8 mouse cellular contexts compared by ENCODE assay signal in the genomic region with DNA sequence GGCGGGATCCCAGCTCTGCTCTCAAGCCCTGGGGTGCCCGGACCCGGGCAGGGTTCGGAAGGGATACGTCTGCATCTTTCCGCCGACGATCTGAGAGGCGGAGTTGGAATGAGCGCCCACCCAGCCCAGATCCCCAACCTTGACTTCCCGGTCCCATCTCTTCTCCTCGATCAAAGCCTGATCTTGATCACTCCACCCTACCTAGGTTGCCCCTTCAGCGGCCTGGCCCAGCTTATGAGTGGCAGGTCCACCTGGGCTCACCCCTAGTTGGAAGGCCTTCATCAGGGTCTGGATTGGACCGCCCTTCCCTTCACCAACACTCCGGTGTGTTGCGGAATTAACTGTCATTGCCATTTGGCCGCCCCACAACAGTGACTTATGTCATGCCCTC. TPM values are rescaled to one million over a fixed set of nuclear protein-coding genes. Genes with fewer than 3 reads are reported as not detected.
DNase-seq lines count a peak whose midpoint lies in the region; ATAC-seq and TF ChIP-seq lines count a peak whose summit lies in the region.

A gene (minus strand): TSS at position 258 of the 391 bp plus-strand sequence.

- intact Hi-C loops in heart, adult 2 months (cut with DNase I) = no loop called here

- peak within 1 kb of the TSS; percentile 63 for H3K4me2 ChIP-seq in CH12.LX (ENCODE audit: insufficient read depth, low read depth, poor library complexity, severe bottlenecking)
- peak within 1 kb of the TSS; percentile 94 for H3K4me2 ChIP-seq in intestine, postnatal 0 days (replicated peaks; ENCODE audit: low read depth)
- peak within 1 kb of the TSS; percentile 92 for H3K4me2 ChIP-seq in midbrain, embryonic 11.5 days

- no peak within 1 kb of the TSS for H3K27ac ChIP-seq in heart, adult 2 months
- no peak within 1 kb of the TSS for H3K27ac ChIP-seq in CH12.LX (ENCODE audit: insufficient read depth, low read depth)
- peak within 1 kb of the TSS; percentile 96 for H3K27ac ChIP-seq in cortical plate, adult 2 months (ENCODE audit: insufficient read depth, low read length)
- H3K27ac ChIP-seq in intestine, postnatal 0 days (ENCODE audit: low read depth, low read length) = peak within 1 kb of the TSS; percentile 41; the same call in 1 of the 2 replicates
- no peak within 1 kb of the TSS for H3K27ac ChIP-seq in midbrain, embryonic 11.5 days (ENCODE audit: low read depth, low read length)

- TF ChIP-seq EP300 in heart, adult 2 months (IDR thresholded peaks at IDR 0.05; ENCODE audit: insufficient read depth, low read depth, low read length) = no peak
- TF ChIP-seq EP300 in CH12.LX (IDR thresholded peaks at IDR 0.05; ENCODE audit: low read length) = no peak

- 9% methylated on average over 17 of the region's 17 CpGs for WGBS in heart, adult 2 months
- 10% methylated on average over 17 of the region's 17 CpGs for WGBS in intestine, postnatal 0 days
- WGBS in midbrain, embryonic 11.5 days = 2% methylated on average over 17 of the region's 17 CpGs

- ATAC-seq in intestine, postnatal 0 days = no peak
- ATAC-seq in midbrain, embryonic 11.5 days (ENCODE audit: low FRiP score) = peak; percentile 26; the same call in 1 of the 2 replicates

- H3K9me3 ChIP-seq in CH12.LX (replicated peaks; ENCODE audit: low read length) = no peaks in the 10 kb centered on the region
- no peaks in the 10 kb centered on the region for H3K9me3 ChIP-seq in intestine, postnatal 0 days (ENCODE audit: control insufficient read depth)
- H3K9me3 ChIP-seq in midbrain, embryonic 11.5 days (ENCODE audit: control insufficient read depth, low read length) = no peaks in the 10 kb centered on the region

- no peak for TF ChIP-seq POLR2A in heart, adult 2 months (IDR thresholded peaks at IDR 0.05; ENCODE audit: insufficient read depth, low read depth, low read length)
- TF ChIP-seq POLR2A in CH12.LX (IDR thresholded peaks at IDR 0.05; ENCODE audit: low read depth, low read length) = no peak
- peak; percentile 35; the same call in 1 of the 2 replicates for TF ChIP-seq POLR2A in cortical plate, adult 2 months (IDR thresholded peaks at IDR 0.05; ENCODE audit: extremely low read depth, insufficient read depth, low read length)

- TF ChIP-seq CTCF in heart, adult 2 months (IDR thresholded peaks at IDR 0.05) = no peak
- no peak for TF ChIP-seq CTCF in CH12.LX (conservative IDR thresholded peaks at IDR 0.05 in 1 of 2, IDR thresholded peaks at IDR 0.05 in 1 of 2; ENCODE audit: low read depth in 2 of 2, low read length in 2 of 2)
- TF ChIP-seq CTCF in cortical plate, adult 2 months (IDR thresholded peaks at IDR 0.05; ENCODE audit: extremely low read depth, insufficient read depth, low read length) = no peak
- TF ChIP-seq CTCF in intestine, postnatal 0 days (IDR thresholded peaks at IDR 0.05; ENCODE audit: low read depth) = no peak

- peak within 1 kb of the TSS; percentile 52 for H3K4me3 ChIP-seq in heart, adult 2 months
- H3K4me3 ChIP-seq in CH12.LX (replicated peaks in 1 of 3; ENCODE audit: low read depth in 2 of 3, low read length in 2 of 3, poor library complexity in 1 of 3) = peak within 1 kb of the TSS in 1 of 3 experiments; percentile 38
- peak within 1 kb of the TSS; percentile 85 for H3K4me3 ChIP-seq in cortical plate, adult 2 months (ENCODE audit: insufficient read depth, low read length)
- peak within 1 kb of the TSS; percentile 61 for H3K4me3 ChIP-seq in intestine, postnatal 0 days (ENCODE audit: low read depth, low read length)
- H3K4me3 ChIP-seq in midbrain, embryonic 11.5 days (ENCODE audit: low read depth, low read length) = peak within 1 kb of the TSS; percentile 68

- no peaks in the 10 kb centered on the region for H3K79me2 ChIP-seq in heart, adult 2 months (replicated peaks; ENCODE audit: control insufficient read depth, insufficient read depth, low read length)
- no peaks in the 10 kb centered on the region for H3K79me2 ChIP-seq in CH12.LX (replicated peaks; ENCODE audit: control insufficient read depth, extremely low read depth, insufficient read depth, poor library complexity, severe bottlenecking)

- no peak for TF ChIP-seq RAD21 in CH12.LX (IDR thresholded peaks at IDR 0.05; ENCODE audit: low read depth, low read length)

- H3K27me3 ChIP-seq in heart, adult 2 months (ENCODE audit: control insufficient read depth, insufficient read depth, low read length) = peaks cover 4% of the 10 kb centered on the region; the same call in 1 of the 2 replicates
- H3K27me3 ChIP-seq in CH12.LX (replicated peaks) = peaks cover 67% of the 10 kb centered on the region
- H3K27me3 ChIP-seq in intestine, postnatal 0 days (replicated peaks; ENCODE audit: control insufficient read depth, insufficient read depth, low read length) = peaks cover 10% of the 10 kb centered on the region
- H3K27me3 ChIP-seq in midbrain, embryonic 11.5 days (ENCODE audit: control insufficient read depth, insufficient read depth, low read length) = peaks cover 12% of the 10 kb centered on the region

- no peak for DNase-seq in heart, adult 2 months
- no peak for DNase-seq in heart, postnatal 4 days
- no peak for DNase-seq in CH12.LX (ENCODE audit: extremely low read depth)
- peak; percentile 95 for DNase-seq in midbrain, embryonic 11.5 days (ENCODE audit: low spot score, missing footprints)
- DNase-seq in yolk sac, embryonic 10.5 days (ENCODE audit: low spot score) = no peak
- no peak for DNase-seq in right cerebral cortex, postnatal 14 days

- peak within 1 kb of the TSS; percentile 50 for H3K9ac ChIP-seq in heart, adult 2 months (ENCODE audit: low read depth, low read length)
- H3K9ac ChIP-seq in CH12.LX (ENCODE audit: insufficient read depth, low read depth) = no peak within 1 kb of the TSS; the same call in 1 of the 2 replicates
- peak within 1 kb of the TSS; percentile 53 for H3K9ac ChIP-seq in intestine, postnatal 0 days (ENCODE audit: low read depth, low read length)
- H3K9ac ChIP-seq in midbrain, embryonic 11.5 days (ENCODE audit: low read length) = peak within 1 kb of the TSS; percentile 76

- in situ Hi-C loops in CH12.LX (cut with MboI; ENCODE audit: low pct_ligation_motif_present, low pct_unique_long_range_greater_than_20kb, low sequenced_read_pairs) = no loop called here

- H3K36me3 ChIP-seq in heart, adult 2 months (ENCODE audit: control insufficient read depth, insufficient read depth, low read length) = no peaks in the 10 kb centered on the region
- H3K36me3 ChIP-seq in CH12.LX (replicated peaks in 1 of 2; ENCODE audit: control insufficient read depth in 1 of 2, insufficient read depth in 1 of 2, low read length in 1 of 2) = no peaks in the 10 kb centered on the region
- H3K36me3 ChIP-seq in intestine, postnatal 0 days (ENCODE audit: control insufficient read depth, insufficient read depth) = no peaks in the 10 kb centered on the region
- no peaks in the 10 kb centered on the region for H3K36me3 ChIP-seq in midbrain, embryonic 11.5 days (ENCODE audit: control insufficient read depth, insufficient read depth, low read length)

- H3K4me1 ChIP-seq in heart, adult 2 months (ENCODE audit: control insufficient read depth, insufficient read depth, low read length) = no peaks in the 10 kb centered on the region
- H3K4me1 ChIP-seq in CH12.LX (ENCODE audit: control insufficient read depth in 1 of 2, insufficient read depth in 2 of 2) = peaks cover 2 to 4% of the 10 kb centered on the region in 2 experiments; a peak in 1 of 4 replicates
- peaks cover 11% of the 10 kb centered on the region for H3K4me1 ChIP-seq in cortical plate, adult 2 months (ENCODE audit: control insufficient read depth, insufficient read depth, low read length)
- no peaks in the 10 kb centered on the region; the same call in 1 of the 2 replicates for H3K4me1 ChIP-seq in intestine, postnatal 0 days (replicated peaks; ENCODE audit: control insufficient read depth, insufficient read depth, low read length)
- peaks cover 25% of the 10 kb centered on the region for H3K4me1 ChIP-seq in midbrain, embryonic 11.5 days (ENCODE audit: control insufficient read depth, insufficient read depth, low read length)

- dilution Hi-C loops in CH12.LX (cut with MboI; ENCODE audit: extremely low pct_ligation_motif_present, extremely low pct_unique_long_range_greater_than_20kb, low sequenced_read_pairs) = no loop called here

TF ChIP-seq in CH12.LX, 34 proteins besides CTCF, POLR2A, EP300 and RAD21:
- TF ChIP-seq SIN3A (IDR thresholded peaks at IDR 0.05; ENCODE audit: low read length) (no peak), JUND (conservative IDR thresholded peaks at IDR 0.05; ENCODE audit: low read depth, low read length) (no peak), GABPA (IDR thresholded peaks at IDR 0.05; ENCODE audit: insufficient replicate concordance, low read depth, low read length) (no peak), ZNF384 (IDR thresholded peaks at IDR 0.05; ENCODE audit: low read depth, low read length) (no peak), SMC3 (IDR thresholded peaks at IDR 0.05; ENCODE audit: low read depth, low read length) (no peak), TBP (conservative IDR thresholded peaks at IDR 0.05; ENCODE audit: low read depth, low read length) (no peak)

RNA-seq across cellular contexts. Expression of the gene that starts here (rescaled TPM):
- total RNA-seq in heart, adult 2 months (2021) = under 1 TPM; 0.70 to 0.91 TPM
- 1.4 and 1.9 TPM in 2 replicates for polyA plus RNA-seq in heart, adult 2 months (2012; rRNA removed)
- 1 to 10 TPM; 2.6 to 3.6 TPM for total RNA-seq in heart, postnatal 4 days (2021)
- total RNA-seq in CH12.LX (2012; rRNA removed) (0.04 and 0.25 TPM in 2 replicates), CH12.LX (2014; rRNA removed) (0.07 TPM in 1 of 2 replicates, not detected in the other)
- polyA plus RNA-seq in CH12.LX (2012; ENCODE audit: insufficient read length, low read depth) = not detected in 2 replicates
- polyA plus RNA-seq in cortical plate, adult 2 months (2012; rRNA removed) = 224 and 229 TPM in 2 replicates
- polyA plus RNA-seq in intestine, postnatal 0 days (2015; fragmentation: Nextera tagmentation; extraction: Ambion mirVana) = 6.4 and 7.5 TPM in 2 replicates
- polyA plus RNA-seq in midbrain, embryonic 11.5 days (2014; fragmentation: Nextera tagmentation; extraction: Ambion mirVana) = 7.7 and 10.1 TPM in 2 replicates

Comparison
In these comparisons a context has a peak if more than half of its experiments do, and no peak if none do; other contexts are left out.
1. RNA of the gene that starts here (polyA plus RNA-seq): 224 to 229 TPM in cortical plate, adult 2 months; 7.7 to 10.1 TPM in midbrain, embryonic 11.5 days, 6.4 to 7.5 TPM in intestine, postnatal 0 days, 1.4 to 1.9 TPM in heart, adult 2 months and not detected in CH12.LX; every median in the first group is over 10 times any median in the second.
2. H3K27ac ChIP-seq: peak in cortical plate, adult 2 months (single experiment) and intestine, postnatal 0 days (single experiment); none in heart, adult 2 months (single experiment), CH12.LX (single experiment) and midbrain, embryonic 11.5 days (single experiment).
3. Peak in every context shown above with its lines, with median percentiles within 50 percentile points of each other: H3K4me2 ChIP-seq.